Mouse (Mus musculus) naive thymus-derived CD4-positive, alpha-beta T cell, adult 2 months (primary cell): ENCODE measurements at regions not wholly inside any gene's neighbourhood (a gene's known extent, or its start where the extent isn't known, plus 50 kb on each side); places are given as distances from the start of the nearest gene placed in this dataset.
"Not testable (repeated sequence)": the region's sequence is repeated elsewhere in the genome, so short reads cannot be mapped to it uniquely, and the experiment has no call there.

Experiments used
- DNase-seq: peaks from one replicate; pipeline ENCODE4 v3.0.0-alpha.2; 2011; ENCODE audit warnings: low read depth

- DNase-seq: no peak
These were observed 91.7 kb upstream of the Eif4g2 start for GRCm38 (mm10) chr7:111174393-111175124.

GRCm38 (mm10) chr7:111172061-111172460, 89.2 kb upstream of the Eif4g2 start:
- DNase-seq: no peak

- DNase-seq: not testable (repeated sequence)
These were observed 85.9 kb upstream of the Eif4g2 start for GRCm38 (mm10) chr7:111168546-111169233.

- DNase-seq: no peak
These were observed 82.2 kb upstream of the Eif4g2 start for GRCm38 (mm10) chr7:111164994-111165393.

GRCm38 (mm10) chr7:111164276-111164675, 81.4 kb upstream of the Eif4g2 start:
- DNase-seq: no peak

- peak; percentile 7 for DNase-seq
These were observed 81.0 kb upstream of the Eif4g2 start for GRCm38 (mm10) chr7:111163861-111164260.

GRCm38 (mm10) chr7:111163321-111163720, 80.5 kb upstream of the Eif4g2 start:
- DNase-seq: no peak

GRCm38 (mm10) chr7:111158791-111159286, 76.0 kb upstream of the Eif4g2 start:
- no peak for DNase-seq

GRCm38 (mm10) chr7:111157754-111158325, 75.0 kb upstream of the Eif4g2 start:
- DNase-seq: no peak

- no peak for DNase-seq
These were observed 74.5 kb upstream of the Eif4g2 start for GRCm38 (mm10) chr7:111157287-111157686.

- no peak for DNase-seq
These were observed 73.8 kb upstream of the Eif4g2 start for GRCm38 (mm10) chr7:111156472-111157231.

- no peak for DNase-seq
These were observed 73.2 kb upstream of the Eif4g2 start for GRCm38 (mm10) chr7:111155995-111156394.

- DNase-seq: no peak
These were observed 71.4 kb upstream of the Eif4g2 start for GRCm38 (mm10) chr7:111154217-111154616.

- DNase-seq: no peak
These were observed 67.7 kb upstream of the Eif4g2 start for GRCm38 (mm10) chr7:111150540-111150939.

- DNase-seq: no peak
These were observed 67.3 kb upstream of the Eif4g2 start for GRCm38 (mm10) chr7:111150115-111150514.

GRCm38 (mm10) chr7:111147593-111147992, 64.8 kb upstream of the Eif4g2 start:
- no peak for DNase-seq

GRCm38 (mm10) chr7:111146670-111147069, 63.8 kb upstream of the Eif4g2 start:
- no peak for DNase-seq

GRCm38 (mm10) chr7:111144216-111144615, 61.4 kb upstream of the Eif4g2 start:
- DNase-seq: no peak

- no peak for DNase-seq
These were observed 58.6 kb upstream of the Eif4g2 start for GRCm38 (mm10) chr7:111141285-111141965.

GRCm38 (mm10) chr7:111138038-111138437, 55.2 kb upstream of the Eif4g2 start:
- DNase-seq: no peak

GRCm38 (mm10) chr7:111136066-111136639, 53.3 kb upstream of the Eif4g2 start:
- DNase-seq: no peak
